Mouse (Mus musculus): ENCODE results near the gene Iqcj. TPM values are rescaled to one million over a fixed set of nuclear protein-coding genes. Genes with fewer than 3 reads are reported as not detected.

The Iqcj gene
- polyA plus RNA-seq, 1 experiment = not detected

DNA sequence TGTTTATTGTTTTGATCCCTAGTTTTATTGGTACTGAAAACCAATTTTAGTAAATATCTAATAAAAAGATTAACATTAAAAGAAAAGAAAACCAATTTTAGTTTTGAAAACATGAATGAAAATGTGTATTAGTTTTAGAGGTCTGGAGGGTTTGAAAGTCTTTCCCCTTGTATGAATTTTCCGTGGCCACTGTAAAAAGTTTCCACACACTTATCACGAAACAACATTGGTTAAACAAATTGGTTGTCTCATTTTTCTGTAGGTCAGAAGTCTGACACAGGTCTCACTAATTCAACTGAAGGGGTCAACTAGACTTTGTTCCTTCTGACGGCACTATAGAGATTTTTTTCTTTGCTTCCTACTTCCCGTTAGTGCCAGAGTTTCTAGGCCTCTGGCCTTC, 14.8 kb upstream of the Iqcj start:
- Histone ChIP-seq H3K27me3 (ENCODE audit: control insufficient read depth, insufficient read depth, insufficient read length) (peaks cover 3% of the 10 kb centered on the region), H3ac (ENCODE audit: control insufficient read depth, insufficient read length, low read depth) (no peak overlapping the region), H3K79me3 (ENCODE audit: low read depth) (no peaks in the 10 kb centered on the region), H3K4me3 (ENCODE audit: insufficient read depth, poor library complexity, severe bottlenecking) (no peak overlapping the region), H3K36me3 (ENCODE audit: control insufficient read depth, insufficient read depth) (no peaks in the 10 kb centered on the region), H3K79me2 (ENCODE audit: control insufficient read depth, insufficient read depth) (no peaks in the 10 kb centered on the region)
- no peak for TF ChIP-seq CTCF (IDR thresholded peaks at IDR 0.05; ENCODE audit: control insufficient read depth, insufficient read depth, insufficient read length)
- TF ChIP-seq CEBPB (IDR thresholded peaks at IDR 0.05; ENCODE audit: low read depth) = no peak
- TF ChIP-seq MYOD1 (IDR thresholded peaks at IDR 0.05; ENCODE audit: control insufficient read depth, insufficient read length, low read depth) = no peak
- no peak for TF ChIP-seq FOSL1 (IDR thresholded peaks at IDR 0.05; ENCODE audit: insufficient read depth, low read length, poor library complexity, severe bottlenecking)
- TF ChIP-seq MAX (IDR thresholded peaks at IDR 0.05) = no peak
- TF ChIP-seq USF1 (IDR thresholded peaks at IDR 0.05; ENCODE audit: low read depth) = no peak
- no peak for TF ChIP-seq MYOG (IDR thresholded peaks at IDR 0.05; ENCODE audit: control insufficient read depth, extremely low read depth, insufficient read length)

DNA sequence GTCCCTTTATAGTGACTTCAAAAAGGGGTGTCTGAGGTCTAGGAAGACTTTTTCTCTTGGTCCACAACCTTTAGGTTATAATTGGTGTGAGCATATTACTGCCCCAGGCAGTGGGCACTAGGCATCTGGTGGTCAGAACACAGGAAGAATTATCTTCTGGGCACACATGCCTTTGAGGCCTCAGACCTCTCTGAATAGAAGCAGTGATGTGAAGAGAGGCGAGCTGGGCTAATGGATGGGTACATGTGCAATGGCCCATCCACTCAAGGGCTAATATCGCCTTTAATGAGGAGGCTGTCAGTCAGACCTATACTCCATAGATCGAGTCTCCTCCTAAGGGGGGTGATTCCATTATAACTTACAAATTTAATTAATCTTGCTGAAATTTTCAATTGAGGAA, 7.7 kb upstream of the Iqcj start:
- H3K79me2 ChIP-seq (ENCODE audit: control insufficient read depth, insufficient read depth) = no peaks in the 10 kb centered on the region
- H3K27me3 ChIP-seq (ENCODE audit: control insufficient read depth, insufficient read depth, insufficient read length) = no peaks in the 10 kb centered on the region
- no peak overlapping the region for H3ac ChIP-seq (ENCODE audit: control insufficient read depth, insufficient read length, low read depth)
- no peak overlapping the region for H3K4me3 ChIP-seq (ENCODE audit: insufficient read depth, poor library complexity, severe bottlenecking)
- no peaks in the 10 kb centered on the region for H3K79me3 ChIP-seq (ENCODE audit: low read depth)
- no peaks in the 10 kb centered on the region for H3K36me3 ChIP-seq (ENCODE audit: control insufficient read depth, insufficient read depth)
- TF ChIP-seq MYOD1 (IDR thresholded peaks at IDR 0.05; ENCODE audit: control insufficient read depth, insufficient read length, low read depth) = no peak

DNA sequence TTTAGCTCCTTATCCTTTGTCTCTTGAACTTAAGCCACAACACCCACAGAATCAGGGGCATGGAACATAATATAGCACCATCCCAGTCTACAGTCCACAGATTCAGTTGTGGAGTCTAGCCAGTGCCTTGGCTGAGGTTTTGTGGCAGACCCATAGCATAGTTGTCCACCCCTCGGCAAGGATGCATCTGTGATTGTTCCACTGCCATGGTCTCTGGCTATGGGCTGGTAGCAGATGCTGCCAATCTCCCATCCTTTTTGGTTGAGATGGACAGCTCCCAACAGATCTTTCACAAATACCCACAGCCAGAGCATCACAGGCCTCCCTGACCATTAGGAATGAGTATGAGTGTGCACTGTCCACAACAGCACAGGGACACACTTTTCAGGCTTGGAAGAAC, 5.8 kb upstream of the Iqcj start:
- Histone ChIP-seq H3K79me3 (ENCODE audit: low read depth) (no peaks in the 10 kb centered on the region), H3K4me3 (ENCODE audit: insufficient read depth, poor library complexity, severe bottlenecking) (no peak overlapping the region), H3ac (ENCODE audit: control insufficient read depth, insufficient read length, low read depth) (no peak overlapping the region), H3K79me2 (ENCODE audit: control insufficient read depth, insufficient read depth) (no peaks in the 10 kb centered on the region), H3K36me3 (ENCODE audit: control insufficient read depth, insufficient read depth) (no peaks in the 10 kb centered on the region), H3K27me3 (ENCODE audit: control insufficient read depth, insufficient read depth, insufficient read length) (no peaks in the 10 kb centered on the region)
- no peak for TF ChIP-seq MAX (IDR thresholded peaks at IDR 0.05)
- no peak for TF ChIP-seq CTCF (IDR thresholded peaks at IDR 0.05; ENCODE audit: control insufficient read depth, insufficient read depth, insufficient read length)
- TF ChIP-seq CEBPB (IDR thresholded peaks at IDR 0.05; ENCODE audit: low read depth) = no peak
- no peak for TF ChIP-seq MYOD1 (IDR thresholded peaks at IDR 0.05; ENCODE audit: control insufficient read depth, insufficient read length, low read depth)

DNA sequence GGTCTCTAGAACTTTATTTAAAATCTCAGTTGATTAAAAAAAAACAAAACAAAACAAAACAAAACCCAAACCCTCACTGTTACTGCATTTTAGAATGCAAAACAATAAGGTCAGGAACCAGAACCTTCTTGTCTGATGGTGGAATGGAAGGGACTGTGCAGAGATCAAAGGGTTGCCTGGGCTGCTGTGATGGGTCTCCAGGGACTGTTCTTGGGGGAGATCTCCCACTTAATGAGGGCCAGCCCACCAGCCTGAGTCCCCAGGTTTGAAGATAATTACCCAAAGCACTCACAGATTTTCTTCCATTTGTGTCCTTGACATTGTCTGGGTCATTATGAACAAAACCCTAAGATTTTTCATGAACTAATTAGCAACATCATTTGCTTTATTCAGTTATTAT, 4.8 kb upstream of the Iqcj start:
- Histone ChIP-seq H3K4me3 (ENCODE audit: insufficient read depth, poor library complexity, severe bottlenecking) (no peak overlapping the region), H3ac (ENCODE audit: control insufficient read depth, insufficient read length, low read depth) (no peak overlapping the region), H3K36me3 (ENCODE audit: control insufficient read depth, insufficient read depth) (no peaks in the 10 kb centered on the region), H3K79me3 (ENCODE audit: low read depth) (no peaks in the 10 kb centered on the region), H3K27me3 (ENCODE audit: control insufficient read depth, insufficient read depth, insufficient read length) (peaks cover 3% of the 10 kb centered on the region), H3K79me2 (ENCODE audit: control insufficient read depth, insufficient read depth) (no peaks in the 10 kb centered on the region)
- TF ChIP-seq CTCF (IDR thresholded peaks at IDR 0.05; ENCODE audit: control insufficient read depth, insufficient read depth, insufficient read length) (no peak), MYOG (IDR thresholded peaks at IDR 0.05; ENCODE audit: control insufficient read depth, extremely low read depth, insufficient read length) (no peak), MYOD1 (IDR thresholded peaks at IDR 0.05; ENCODE audit: control insufficient read depth, insufficient read length, low read depth) (no peak), FOSL1 (IDR thresholded peaks at IDR 0.05; ENCODE audit: insufficient read depth, low read length, poor library complexity, severe bottlenecking) (no peak), CEBPB (IDR thresholded peaks at IDR 0.05; ENCODE audit: low read depth) (no peak), MAX (IDR thresholded peaks at IDR 0.05) (no peak), USF1 (IDR thresholded peaks at IDR 0.05; ENCODE audit: low read depth) (no peak)

DNA sequence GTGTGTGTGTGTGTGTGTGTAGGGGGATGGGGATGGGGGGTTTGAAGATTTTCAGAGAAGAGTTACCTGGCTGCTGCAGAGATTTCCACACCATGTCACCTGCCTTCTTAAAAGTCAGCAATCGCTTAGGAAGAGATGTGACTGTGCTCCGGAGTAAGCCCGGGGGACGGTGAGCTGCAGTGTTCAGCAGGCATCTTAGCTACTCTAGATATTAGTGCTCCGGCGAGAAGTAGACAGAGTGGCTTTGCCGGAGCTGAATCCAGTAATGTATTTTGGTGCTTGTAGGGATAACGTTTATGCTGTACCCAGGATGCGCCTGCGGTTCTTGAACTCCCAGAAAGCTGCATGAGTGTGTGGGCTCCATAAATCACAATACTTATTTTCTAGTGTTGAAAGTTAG, 748 bp downstream of the Iqcj start:
- Histone ChIP-seq H3K27me3 (ENCODE audit: control insufficient read depth, insufficient read depth, insufficient read length) (peaks cover 4% of the 10 kb centered on the region), H3ac (ENCODE audit: control insufficient read depth, insufficient read length, low read depth) (no peak overlapping the region), H3K79me2 (ENCODE audit: control insufficient read depth, insufficient read depth) (no peaks in the 10 kb centered on the region), H3K4me3 (ENCODE audit: insufficient read depth, poor library complexity, severe bottlenecking) (no peak overlapping the region), H3K36me3 (ENCODE audit: control insufficient read depth, insufficient read depth) (no peaks in the 10 kb centered on the region), H3K79me3 (ENCODE audit: low read depth) (no peaks in the 10 kb centered on the region)
- no peak for TF ChIP-seq CTCF (IDR thresholded peaks at IDR 0.05; ENCODE audit: control insufficient read depth, insufficient read depth, insufficient read length)
- TF ChIP-seq FOSL1 (IDR thresholded peaks at IDR 0.05; ENCODE audit: insufficient read depth, low read length, poor library complexity, severe bottlenecking) = no peak
- no peak for TF ChIP-seq MAX (IDR thresholded peaks at IDR 0.05)
- TF ChIP-seq MYOG (IDR thresholded peaks at IDR 0.05; ENCODE audit: control insufficient read depth, extremely low read depth, insufficient read length) = no peak
- TF ChIP-seq MYOD1 (IDR thresholded peaks at IDR 0.05; ENCODE audit: control insufficient read depth, insufficient read length, low read depth) = no peak
- TF ChIP-seq CEBPB (IDR thresholded peaks at IDR 0.05; ENCODE audit: low read depth) = no peak
- TF ChIP-seq USF1 (IDR thresholded peaks at IDR 0.05; ENCODE audit: low read depth) = no peak

DNA sequence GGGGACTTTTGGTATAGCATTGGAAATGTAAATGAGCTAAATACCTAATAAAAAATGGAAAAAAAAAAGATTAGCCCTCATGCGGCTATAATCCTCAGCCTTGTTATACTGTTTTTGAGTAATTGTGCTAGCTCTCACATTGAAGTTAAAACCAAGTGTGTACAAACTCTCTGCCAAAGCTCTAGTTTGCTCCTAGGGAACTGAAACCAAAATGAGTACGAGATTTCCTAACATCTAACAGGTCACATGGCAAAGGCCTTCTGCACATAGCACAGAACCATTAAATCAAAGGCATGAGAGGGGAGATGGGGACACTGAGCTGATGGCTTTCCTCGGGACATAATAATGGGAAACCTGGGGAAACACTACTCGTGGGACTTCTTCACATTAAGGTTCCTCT, 10.5 kb downstream of the Iqcj start:
- no peak overlapping the region for H3ac ChIP-seq (ENCODE audit: control insufficient read depth, insufficient read length, low read depth)
- no peak overlapping the region for H3K4me3 ChIP-seq (ENCODE audit: insufficient read depth, poor library complexity, severe bottlenecking)
- H3K36me3 ChIP-seq (ENCODE audit: control insufficient read depth, insufficient read depth) = no peaks in the 10 kb centered on the region
- no peaks in the 10 kb centered on the region for H3K27me3 ChIP-seq (ENCODE audit: control insufficient read depth, insufficient read depth, insufficient read length)
- no peaks in the 10 kb centered on the region for H3K79me2 ChIP-seq (ENCODE audit: control insufficient read depth, insufficient read depth)
- TF ChIP-seq MAX (IDR thresholded peaks at IDR 0.05) (no peak), MYOD1 (IDR thresholded peaks at IDR 0.05; ENCODE audit: control insufficient read depth, insufficient read length, low read depth) (no peak), CTCF (IDR thresholded peaks at IDR 0.05; ENCODE audit: control insufficient read depth, insufficient read depth, insufficient read length) (no peak), MYOG (IDR thresholded peaks at IDR 0.05; ENCODE audit: control insufficient read depth, extremely low read depth, insufficient read length) (no peak), FOSL1 (IDR thresholded peaks at IDR 0.05; ENCODE audit: insufficient read depth, low read length, poor library complexity, severe bottlenecking) (no peak), USF1 (IDR thresholded peaks at IDR 0.05; ENCODE audit: low read depth) (no peak), CEBPB (IDR thresholded peaks at IDR 0.05; ENCODE audit: low read depth) (no peak)
- no peaks in the 10 kb centered on the region for H3K79me3 ChIP-seq (ENCODE audit: low read depth)

Measured in C2C12 (cell line).